Mouse (Mus musculus): Measurements from ENCODE around the gene Slc1a2. TPM values are rescaled to one million over a fixed set of nuclear protein-coding genes. Genes with fewer than 3 reads are reported as not detected.
A peak's percentile ranks its signal among the peaks of the same experiment; 100 is the strongest.

The Slc1a2 gene
- polyA plus RNA-seq, 3 experiments from 2014 or later: 0.04 TPM; not detected in 2

- ATAC-seq: no peak
These were observed 163.6 kb downstream of the Slc1a2 start for GRCm38 (mm10) chr2:102822036-102822435.

- ATAC-seq: no peak
These were observed 167.6 kb downstream of the Slc1a2 start for GRCm38 (mm10) chr2:102825961-102826633.

GRCm38 (mm10) chr2:102827841-102828240 is 169.4 kb downstream of the Slc1a2 start:
- ATAC-seq: no peak

GRCm38 (mm10) chr2:102828381-102828780 is 169.9 kb downstream of the Slc1a2 start:
- no peak for ATAC-seq

- peak; percentile 64 for ATAC-seq
These were observed 170.7 kb downstream of the Slc1a2 start for GRCm38 (mm10) chr2:102829201-102829600.

- ATAC-seq: peak; percentile 84
These were observed 173.1 kb downstream of the Slc1a2 start for GRCm38 (mm10) chr2:102831547-102831946.

- ATAC-seq: no peak
These were observed 179.7 kb downstream of the Slc1a2 start for GRCm38 (mm10) chr2:102838179-102838578.

Other genes starting within 250 kb of the Slc1a2 start
- not detected for gene Fjx1, start 206.2 kb upstream of the Slc1a2 start, polyA plus RNA-seq (2017; shearing (Covaris generic))
- not detected for gene Pamr1, start 108.6 kb upstream of the Slc1a2 start, polyA plus RNA-seq (2017; shearing (Covaris generic))
- gene Cd44, start 243.0 kb downstream of the Slc1a2 start, polyA plus RNA-seq (2017; shearing (Covaris generic)): 100 to 1,000 TPM in 1 of 3 experiments, 10 to 100 TPM in 2; 91.0 to 119 (median 94.0) TPM